Mouse (Mus musculus): ENCODE data around the gene Cpxm2. TPM values are rescaled to one million over a fixed set of nuclear protein-coding genes. Genes with fewer than 3 reads are reported as not detected.

Gene Cpxm2
- polyA plus RNA-seq, 1 experiment = not detected

- no peaks in the 10 kb centered on the region for H3K79me3 ChIP-seq (ENCODE audit: low read depth)
- H3K79me2 ChIP-seq (ENCODE audit: control insufficient read depth, insufficient read depth) = no peaks in the 10 kb centered on the region
- TF ChIP-seq MAX (IDR thresholded peaks at IDR 0.05) = no peak
- no peak for TF ChIP-seq CTCF (IDR thresholded peaks at IDR 0.05; ENCODE audit: control insufficient read depth, insufficient read depth, insufficient read length)
- no peak for TF ChIP-seq MYOG (IDR thresholded peaks at IDR 0.05; ENCODE audit: control insufficient read depth, extremely low read depth, insufficient read length)
- no peak for TF ChIP-seq MYOD1 (IDR thresholded peaks at IDR 0.05; ENCODE audit: control insufficient read depth, insufficient read length, low read depth)
- no peak for TF ChIP-seq CEBPB (IDR thresholded peaks at IDR 0.05; ENCODE audit: low read depth)
- no peak for TF ChIP-seq USF1 (IDR thresholded peaks at IDR 0.05; ENCODE audit: low read depth)
- no peak for TF ChIP-seq FOSL1 (IDR thresholded peaks at IDR 0.05; ENCODE audit: insufficient read depth, low read length, poor library complexity, severe bottlenecking)
- no peak overlapping the region for H3ac ChIP-seq (ENCODE audit: control insufficient read depth, insufficient read length, low read depth)
- no peaks in the 10 kb centered on the region for H3K27me3 ChIP-seq (ENCODE audit: control insufficient read depth, insufficient read depth, insufficient read length)
- no peaks in the 10 kb centered on the region for H3K36me3 ChIP-seq (ENCODE audit: control insufficient read depth, insufficient read depth)
- H3K4me3 ChIP-seq (ENCODE audit: insufficient read depth, poor library complexity, severe bottlenecking) = no peak overlapping the region
Observed at GRCm38 (mm10) chr7:132088606-132089005, 65.9 kb downstream of the Cpxm2 start.

- TF ChIP-seq MYOG (IDR thresholded peaks at IDR 0.05; ENCODE audit: control insufficient read depth, extremely low read depth, insufficient read length) (no peak), FOSL1 (IDR thresholded peaks at IDR 0.05; ENCODE audit: insufficient read depth, low read length, poor library complexity, severe bottlenecking) (no peak)
- Histone ChIP-seq H3K36me3 (ENCODE audit: control insufficient read depth, insufficient read depth) (no peaks in the 10 kb centered on the region), H3K27me3 (ENCODE audit: control insufficient read depth, insufficient read depth, insufficient read length) (peaks cover 2% of the 10 kb centered on the region), H3K79me3 (ENCODE audit: low read depth) (no peaks in the 10 kb centered on the region), H3ac (ENCODE audit: control insufficient read depth, insufficient read length, low read depth) (no peak overlapping the region), H3K4me3 (ENCODE audit: insufficient read depth, poor library complexity, severe bottlenecking) (no peak overlapping the region), H3K79me2 (ENCODE audit: control insufficient read depth, insufficient read depth) (no peaks in the 10 kb centered on the region)
Observed at GRCm38 (mm10) chr7:132088181-132088580, 66.4 kb downstream of the Cpxm2 start.

GRCm38 (mm10) chr7:132075825-132076224, 78.7 kb downstream of the Cpxm2 start:
- no peak overlapping the region for H3ac ChIP-seq (ENCODE audit: control insufficient read depth, insufficient read length, low read depth)
- H3K79me2 ChIP-seq (ENCODE audit: control insufficient read depth, insufficient read depth) = no peaks in the 10 kb centered on the region
- TF ChIP-seq CTCF (IDR thresholded peaks at IDR 0.05; ENCODE audit: control insufficient read depth, insufficient read depth, insufficient read length) (no peak), FOSL1 (IDR thresholded peaks at IDR 0.05; ENCODE audit: insufficient read depth, low read length, poor library complexity, severe bottlenecking) (no peak), CEBPB (IDR thresholded peaks at IDR 0.05; ENCODE audit: low read depth) (no peak), USF1 (IDR thresholded peaks at IDR 0.05; ENCODE audit: low read depth) (no peak)
- no peaks in the 10 kb centered on the region for H3K27me3 ChIP-seq (ENCODE audit: control insufficient read depth, insufficient read depth, insufficient read length)
- no peak overlapping the region for H3K4me3 ChIP-seq (ENCODE audit: insufficient read depth, poor library complexity, severe bottlenecking)
- no peaks in the 10 kb centered on the region for H3K36me3 ChIP-seq (ENCODE audit: control insufficient read depth, insufficient read depth)
- H3K79me3 ChIP-seq (ENCODE audit: low read depth) = no peaks in the 10 kb centered on the region

GRCm38 (mm10) chr7:132074503-132074902, 80.0 kb downstream of the Cpxm2 start:
- Histone ChIP-seq H3K79me3 (ENCODE audit: low read depth) (no peaks in the 10 kb centered on the region), H3ac (ENCODE audit: control insufficient read depth, insufficient read length, low read depth) (no peak overlapping the region), H3K27me3 (ENCODE audit: control insufficient read depth, insufficient read depth, insufficient read length) (no peaks in the 10 kb centered on the region), H3K79me2 (ENCODE audit: control insufficient read depth, insufficient read depth) (no peaks in the 10 kb centered on the region), H3K4me3 (ENCODE audit: insufficient read depth, poor library complexity, severe bottlenecking) (no peak overlapping the region), H3K36me3 (ENCODE audit: control insufficient read depth, insufficient read depth) (no peaks in the 10 kb centered on the region)
- no peak for TF ChIP-seq MAX (IDR thresholded peaks at IDR 0.05)
- no peak for TF ChIP-seq CTCF (IDR thresholded peaks at IDR 0.05; ENCODE audit: control insufficient read depth, insufficient read depth, insufficient read length)
- no peak for TF ChIP-seq MYOG (IDR thresholded peaks at IDR 0.05; ENCODE audit: control insufficient read depth, extremely low read depth, insufficient read length)
- no peak for TF ChIP-seq FOSL1 (IDR thresholded peaks at IDR 0.05; ENCODE audit: insufficient read depth, low read length, poor library complexity, severe bottlenecking)
- no peak for TF ChIP-seq USF1 (IDR thresholded peaks at IDR 0.05; ENCODE audit: low read depth)
- no peak for TF ChIP-seq MYOD1 (IDR thresholded peaks at IDR 0.05; ENCODE audit: control insufficient read depth, insufficient read length, low read depth)
- TF ChIP-seq CEBPB (IDR thresholded peaks at IDR 0.05; ENCODE audit: low read depth) = no peak

GRCm38 (mm10) chr7:132070877-132071625, 83.5 kb downstream of the Cpxm2 start:
- no peak overlapping the region for H3ac ChIP-seq (ENCODE audit: control insufficient read depth, insufficient read length, low read depth)
- no peaks in the 10 kb centered on the region for H3K36me3 ChIP-seq (ENCODE audit: control insufficient read depth, insufficient read depth)
- no peaks in the 10 kb centered on the region for H3K79me2 ChIP-seq (ENCODE audit: control insufficient read depth, insufficient read depth)
- no peak for TF ChIP-seq MYOG (IDR thresholded peaks at IDR 0.05; ENCODE audit: control insufficient read depth, extremely low read depth, insufficient read length)
- no peak for TF ChIP-seq MAX (IDR thresholded peaks at IDR 0.05)
- no peak for TF ChIP-seq MYOD1 (IDR thresholded peaks at IDR 0.05; ENCODE audit: control insufficient read depth, insufficient read length, low read depth)
- no peak for TF ChIP-seq CTCF (IDR thresholded peaks at IDR 0.05; ENCODE audit: control insufficient read depth, insufficient read depth, insufficient read length)
- no peak for TF ChIP-seq USF1 (IDR thresholded peaks at IDR 0.05; ENCODE audit: low read depth)
- TF ChIP-seq FOSL1 (IDR thresholded peaks at IDR 0.05; ENCODE audit: insufficient read depth, low read length, poor library complexity, severe bottlenecking) = no peak
- no peak for TF ChIP-seq CEBPB (IDR thresholded peaks at IDR 0.05; ENCODE audit: low read depth)
- no peaks in the 10 kb centered on the region for H3K79me3 ChIP-seq (ENCODE audit: low read depth)
- H3K4me3 ChIP-seq (ENCODE audit: insufficient read depth, poor library complexity, severe bottlenecking) = no peak overlapping the region
- no peaks in the 10 kb centered on the region for H3K27me3 ChIP-seq (ENCODE audit: control insufficient read depth, insufficient read depth, insufficient read length)

GRCm38 (mm10) chr7:132067951-132068350, 86.6 kb downstream of the Cpxm2 start:
- no peaks in the 10 kb centered on the region for H3K79me2 ChIP-seq (ENCODE audit: control insufficient read depth, insufficient read depth)
- no peaks in the 10 kb centered on the region for H3K79me3 ChIP-seq (ENCODE audit: low read depth)
- H3K36me3 ChIP-seq (ENCODE audit: control insufficient read depth, insufficient read depth) = no peaks in the 10 kb centered on the region
- no peak for TF ChIP-seq MAX (IDR thresholded peaks at IDR 0.05)
- TF ChIP-seq FOSL1 (IDR thresholded peaks at IDR 0.05; ENCODE audit: insufficient read depth, low read length, poor library complexity, severe bottlenecking) = no peak
- no peak for TF ChIP-seq USF1 (IDR thresholded peaks at IDR 0.05; ENCODE audit: low read depth)
- no peak for TF ChIP-seq MYOG (IDR thresholded peaks at IDR 0.05; ENCODE audit: control insufficient read depth, extremely low read depth, insufficient read length)
- TF ChIP-seq CEBPB (IDR thresholded peaks at IDR 0.05; ENCODE audit: low read depth) = no peak
- no peak for TF ChIP-seq MYOD1 (IDR thresholded peaks at IDR 0.05; ENCODE audit: control insufficient read depth, insufficient read length, low read depth)
- TF ChIP-seq CTCF (IDR thresholded peaks at IDR 0.05; ENCODE audit: control insufficient read depth, insufficient read depth, insufficient read length) = no peak
- no peak overlapping the region for H3ac ChIP-seq (ENCODE audit: control insufficient read depth, insufficient read length, low read depth)
- no peak overlapping the region for H3K4me3 ChIP-seq (ENCODE audit: insufficient read depth, poor library complexity, severe bottlenecking)
- H3K27me3 ChIP-seq (ENCODE audit: control insufficient read depth, insufficient read depth, insufficient read length) = no peaks in the 10 kb centered on the region

Measured in C2C12 (cell line).